Mouse (Mus musculus) cerebral cortex, adult 2 months (tissue): ENCODE results near the gene Gm49380.

Experiments used
- WGBS: fragments of 180-500 bp; shearing (Covaris S2); methylation state at CpG from one replicate; pipeline ENCODE4 v1.1.7; 2018; 5-methylcytosine and 5-hydroxymethylcytosine counted together

Gene Gm49380

DNA sequence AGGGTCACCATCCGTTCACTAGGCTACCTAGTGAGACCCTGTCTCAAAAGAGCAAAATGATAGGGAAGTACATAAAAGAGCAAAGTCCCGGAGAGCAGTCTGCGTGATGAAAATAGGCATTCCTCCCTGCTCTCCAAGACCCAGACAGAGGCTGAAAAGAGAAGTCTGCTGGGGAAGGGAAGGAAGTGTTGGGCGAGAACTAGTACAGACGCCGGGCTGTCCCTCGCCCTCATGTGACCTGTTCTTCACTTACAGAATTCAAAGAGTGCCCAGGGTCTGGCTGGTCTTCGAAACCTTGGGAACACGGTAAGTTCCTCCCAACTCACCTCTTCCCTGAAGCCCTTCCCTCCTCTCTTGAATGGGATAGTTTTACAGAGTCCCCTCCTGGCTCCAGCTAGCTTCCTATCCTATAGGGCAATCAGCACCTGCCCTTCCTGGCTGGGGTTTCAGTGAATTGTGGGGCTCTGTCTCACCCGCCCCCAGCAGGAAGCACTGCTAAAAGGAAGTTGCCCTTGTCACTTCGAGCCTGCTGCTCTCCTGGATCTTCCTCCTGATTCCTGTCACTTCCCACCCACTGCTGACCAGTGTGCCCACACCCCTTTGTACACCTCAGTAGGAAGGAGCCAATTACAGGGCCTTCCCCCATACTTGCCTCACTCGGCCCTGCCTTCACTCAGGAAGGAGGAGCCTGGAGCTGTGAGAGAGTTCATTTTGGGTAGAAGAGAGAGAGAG, 24.3 kb downstream of the Gm49380 start:
- WGBS: 39% methylated on average over 12 of the region's 12 CpGs

DNA sequence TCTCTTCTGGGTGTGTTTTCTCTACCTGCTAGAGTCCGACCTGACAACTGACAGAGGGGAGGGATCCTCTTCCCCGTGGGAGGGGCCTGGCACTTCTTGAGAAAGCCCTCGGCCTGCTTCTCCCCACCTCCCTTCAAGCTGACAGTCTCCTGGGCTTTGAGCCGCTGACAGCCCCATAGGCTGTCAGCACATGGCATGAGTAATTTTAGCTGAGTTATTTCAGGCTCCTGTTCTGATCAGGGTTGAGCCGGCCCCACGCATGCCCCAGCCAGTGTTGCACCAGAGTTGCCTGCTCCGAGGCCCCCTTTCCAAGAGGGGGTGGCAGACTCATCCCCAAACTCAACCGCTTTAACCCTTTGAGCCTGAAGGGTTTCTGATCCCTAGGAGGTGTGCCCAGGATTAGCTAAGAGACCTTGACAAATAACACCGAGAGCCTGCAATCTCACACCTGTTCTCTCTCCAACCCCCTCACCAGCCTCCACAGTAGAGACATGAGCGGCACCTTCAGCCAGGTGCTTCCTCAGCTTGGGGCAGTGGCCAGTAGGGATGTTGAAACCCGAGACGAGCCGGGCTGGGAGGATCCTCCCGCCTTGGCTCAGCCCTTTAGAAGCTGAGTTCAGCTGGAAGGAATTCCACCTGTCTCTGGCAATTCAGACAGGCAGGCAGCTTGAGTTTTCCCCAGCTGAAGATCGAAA, 25.4 kb downstream of the Gm49380 start:
- WGBS: 18% methylated on average over 15 of the region's 15 CpGs

DNA sequence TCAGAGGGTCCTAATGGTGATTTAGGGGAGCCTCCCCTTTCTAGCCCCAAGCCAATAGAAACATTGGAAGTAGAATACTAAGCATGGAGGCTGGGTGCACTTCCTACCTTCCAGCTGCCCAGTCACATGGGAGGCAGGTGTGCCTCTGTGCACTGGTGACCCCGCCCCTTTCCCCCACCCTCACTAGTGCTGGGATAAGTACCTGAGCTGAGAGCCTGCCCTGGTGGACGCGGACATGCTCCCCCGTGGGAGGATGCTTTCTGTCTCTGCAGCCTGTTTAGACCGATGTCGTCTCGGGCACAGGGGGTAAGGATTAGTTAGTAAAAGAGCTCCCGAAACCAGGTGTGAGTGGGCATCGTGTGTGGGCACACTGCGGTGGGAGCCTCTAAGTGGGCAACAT, 26.3 kb downstream of the Gm49380 start:
- 29% methylated on average over 10 of the region's 10 CpGs for WGBS

DNA sequence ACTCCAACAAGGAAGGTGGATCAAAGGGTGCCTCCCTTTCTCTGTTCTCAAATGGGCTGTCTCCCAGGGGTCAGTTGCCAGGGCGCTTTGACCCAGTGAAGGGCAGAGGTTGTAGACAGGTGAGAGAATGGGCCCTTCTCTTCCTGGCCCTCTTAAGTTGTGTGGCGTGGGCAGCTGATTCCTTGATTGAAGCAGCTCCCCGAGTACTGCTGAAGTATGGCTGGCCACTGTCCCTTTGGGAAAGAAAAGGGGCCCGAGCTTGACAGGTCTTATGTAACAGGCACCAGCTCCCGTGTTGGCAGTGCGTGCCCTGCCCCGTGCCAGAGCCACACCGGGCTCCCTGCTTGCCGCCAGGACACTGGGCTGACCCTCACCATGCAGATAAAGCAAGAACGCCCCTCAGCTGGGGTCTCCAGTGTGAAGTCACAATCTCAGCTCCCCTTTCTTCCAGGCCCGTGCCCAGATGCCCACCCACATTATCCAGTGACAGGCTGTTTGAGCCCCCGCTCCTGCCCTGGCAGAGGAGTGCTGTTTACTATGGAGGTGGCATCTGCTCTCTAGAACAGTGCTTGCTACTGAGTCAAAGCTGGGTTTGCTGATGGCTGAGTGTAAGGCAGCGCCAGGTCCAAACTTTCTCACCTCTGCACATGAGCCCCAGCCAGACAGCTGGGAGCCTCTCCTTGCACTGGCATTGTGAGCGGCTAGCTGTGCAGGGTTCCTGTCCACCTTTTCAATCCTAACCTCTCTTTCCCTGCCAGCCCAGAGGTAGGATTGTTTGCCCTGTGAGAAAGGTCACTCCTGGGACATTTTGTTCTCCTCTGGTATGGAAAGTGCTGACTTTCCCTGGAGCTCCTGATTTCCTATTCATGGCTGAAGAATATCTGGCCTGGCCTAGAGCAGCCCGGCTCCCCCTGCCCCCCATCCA, 27.3 kb downstream of the Gm49380 start:
- 24% methylated on average over 15 of the region's 15 CpGs for WGBS

DNA sequence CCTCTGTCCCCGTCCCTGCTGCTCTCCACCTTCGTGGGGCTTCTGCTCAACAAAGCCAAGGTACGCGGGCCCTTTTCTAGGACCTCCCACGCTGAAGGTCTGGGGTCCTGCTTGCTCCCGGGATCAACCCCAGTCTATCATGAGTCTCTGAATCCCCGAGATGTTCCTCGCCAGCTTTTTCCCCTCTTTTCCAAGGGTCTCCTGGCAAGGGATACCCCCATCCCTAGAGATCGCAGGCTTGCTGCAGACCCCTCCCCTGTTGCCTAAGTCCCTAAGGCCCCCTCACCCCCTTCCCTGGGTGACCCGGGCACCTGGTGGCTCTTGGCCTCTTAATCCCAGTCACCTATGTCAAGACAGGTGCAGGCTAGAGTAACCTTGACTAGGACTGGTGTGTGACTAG, 28.0 kb downstream of the Gm49380 start:
- WGBS: 4% methylated on average over 10 of the region's 10 CpGs

DNA sequence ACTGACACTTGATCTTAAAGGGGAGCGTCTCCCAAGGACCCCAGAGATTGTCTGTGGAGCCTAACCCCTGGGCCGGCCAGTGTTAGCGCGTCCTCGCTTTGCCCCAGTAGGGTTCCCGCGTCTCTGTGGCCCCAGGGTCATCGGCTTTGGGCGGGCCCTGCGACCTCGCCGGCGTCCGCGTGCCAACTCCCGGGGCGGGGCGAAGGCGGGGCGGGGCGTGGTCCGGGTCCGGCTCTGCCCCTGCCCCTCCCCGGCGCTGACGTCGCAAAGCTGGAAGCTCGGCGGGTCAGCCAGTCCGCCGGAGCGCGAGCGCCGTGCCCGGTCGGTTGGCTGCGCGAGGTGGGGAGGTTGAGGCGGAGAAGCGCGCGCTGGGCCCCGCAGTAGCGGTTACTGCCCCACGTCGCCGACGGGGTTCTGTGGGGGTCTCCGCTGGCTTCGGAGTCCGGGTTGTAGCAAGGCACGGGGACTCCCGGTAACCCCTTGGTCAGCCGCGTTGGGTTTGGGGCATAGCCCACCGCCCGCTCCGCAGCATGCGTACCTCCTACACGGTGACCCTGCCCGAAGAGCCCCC, 28.6 kb downstream of the Gm49380 start:
- WGBS: under 1% methylated on average over 62 of the region's 62 CpGs

DNA sequence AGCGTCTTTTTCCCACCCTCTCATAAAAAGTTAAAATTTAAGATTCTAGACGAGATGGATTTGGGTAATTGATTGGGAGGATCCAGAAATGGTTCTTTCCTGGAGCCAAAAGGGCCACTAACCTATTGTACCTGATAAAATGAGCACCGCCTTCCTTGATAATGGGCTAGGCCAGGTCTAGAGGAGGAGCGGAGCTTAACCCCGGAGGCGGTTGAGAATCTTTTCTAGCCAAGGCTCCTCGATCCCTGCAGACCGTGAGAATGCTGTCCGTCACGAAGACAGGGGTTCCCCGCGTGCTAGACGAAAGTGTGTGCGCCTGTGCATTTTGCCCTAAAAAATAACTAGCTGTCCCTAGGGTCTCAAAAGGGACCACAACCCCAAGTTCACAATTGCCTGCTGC, 29.1 kb downstream of the Gm49380 start:
- WGBS: 12% methylated on average over 14 of the region's 14 CpGs

DNA sequence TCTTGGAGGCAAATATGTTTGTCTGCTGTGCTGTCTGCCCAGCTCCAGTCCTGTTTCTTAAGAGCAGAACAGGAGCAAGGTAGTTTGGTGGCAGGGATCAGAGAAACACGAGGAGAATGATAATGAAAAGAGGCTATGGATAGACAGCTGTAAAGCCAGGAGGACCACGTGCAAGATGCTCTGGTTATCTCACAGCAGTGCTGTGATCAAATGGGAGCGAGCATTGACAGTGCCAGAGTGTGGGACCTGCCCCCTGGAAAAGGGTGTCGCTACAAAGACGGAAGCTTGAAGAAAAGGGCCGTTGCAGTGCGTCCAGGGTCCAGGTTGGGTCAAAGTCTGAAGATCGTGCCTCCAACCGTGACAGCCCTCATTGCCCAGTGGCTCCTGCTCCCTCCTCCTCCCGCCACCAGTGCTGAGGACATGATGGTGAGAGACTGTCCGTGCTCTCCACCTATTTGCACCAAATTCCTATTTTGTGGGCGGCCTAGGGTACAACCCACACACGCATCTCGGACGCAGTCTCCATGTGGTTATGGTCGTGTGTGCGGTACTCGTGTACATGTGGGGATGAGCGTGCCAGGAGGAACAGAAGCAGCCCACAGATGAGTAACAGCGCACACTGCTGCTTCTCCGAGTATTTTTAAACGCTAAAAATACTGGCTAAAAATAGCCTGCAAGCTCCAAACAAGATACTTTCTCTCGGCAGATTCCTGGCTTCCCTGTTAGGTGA, 29.7 kb downstream of the Gm49380 start:
- 23% methylated on average over 23 of the region's 23 CpGs for WGBS

DNA sequence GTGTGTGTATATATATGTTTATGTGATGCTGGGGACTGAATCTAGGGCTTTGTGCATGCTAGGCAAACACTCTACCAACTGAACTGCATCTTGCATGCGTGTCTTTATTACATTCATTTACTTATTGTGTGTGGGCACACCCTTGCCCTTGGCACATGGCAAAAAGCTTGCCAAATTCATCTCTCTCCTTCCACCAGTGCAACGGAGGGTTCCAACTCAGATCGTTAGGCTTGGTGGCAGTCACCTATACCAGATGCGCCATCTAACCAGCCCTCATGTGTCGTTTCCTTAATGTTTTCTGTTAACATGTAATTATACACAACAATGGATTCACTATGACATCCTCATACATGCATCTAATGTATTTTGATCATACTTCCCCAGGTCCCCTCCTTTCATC, 31.0 kb downstream of the Gm49380 start:
- WGBS: 68% methylated on average over 5 of the region's 5 CpGs

DNA sequence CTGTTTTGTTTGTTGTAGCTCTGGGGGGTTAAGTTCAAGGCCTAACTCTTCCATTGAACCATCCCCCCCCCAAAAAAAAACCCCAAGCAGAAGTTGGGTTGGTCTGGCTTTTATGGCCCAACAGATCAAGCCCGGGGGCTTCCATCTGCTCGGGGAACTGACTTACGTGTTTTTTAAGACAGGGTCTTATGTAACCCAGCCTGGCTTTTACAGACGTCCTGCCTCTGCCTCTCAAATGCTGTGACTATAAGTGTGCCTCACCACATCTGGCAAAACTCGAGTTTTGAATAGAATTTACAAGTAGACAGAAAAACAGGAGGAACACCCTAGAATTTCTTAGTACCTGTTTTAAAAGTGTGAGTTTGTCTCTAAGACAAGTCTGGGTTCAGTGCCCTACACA, 31.7 kb downstream of the Gm49380 start:
- 43% methylated on average over 5 of the region's 5 CpGs for WGBS

DNA sequence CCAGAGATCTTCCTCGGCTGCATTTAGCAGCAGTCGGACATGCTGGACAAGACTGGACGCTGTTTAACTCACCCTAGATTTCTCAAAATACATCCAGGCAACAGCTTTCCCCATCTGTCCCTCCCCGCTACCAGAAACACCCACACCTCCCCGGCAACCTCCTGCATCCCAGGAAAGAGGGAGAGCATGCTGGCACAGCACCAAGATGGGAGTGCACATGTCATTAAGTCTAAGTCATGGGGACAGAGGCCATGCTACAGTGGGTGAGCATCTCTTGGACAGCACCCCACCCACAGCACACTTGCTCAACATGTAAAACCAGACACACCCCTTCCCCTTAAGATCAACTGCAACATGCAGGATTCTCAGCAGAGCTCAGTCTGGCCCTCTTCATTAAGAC, 32.3 kb downstream of the Gm49380 start:
- 46% methylated on average over 5 of the region's 5 CpGs for WGBS

DNA sequence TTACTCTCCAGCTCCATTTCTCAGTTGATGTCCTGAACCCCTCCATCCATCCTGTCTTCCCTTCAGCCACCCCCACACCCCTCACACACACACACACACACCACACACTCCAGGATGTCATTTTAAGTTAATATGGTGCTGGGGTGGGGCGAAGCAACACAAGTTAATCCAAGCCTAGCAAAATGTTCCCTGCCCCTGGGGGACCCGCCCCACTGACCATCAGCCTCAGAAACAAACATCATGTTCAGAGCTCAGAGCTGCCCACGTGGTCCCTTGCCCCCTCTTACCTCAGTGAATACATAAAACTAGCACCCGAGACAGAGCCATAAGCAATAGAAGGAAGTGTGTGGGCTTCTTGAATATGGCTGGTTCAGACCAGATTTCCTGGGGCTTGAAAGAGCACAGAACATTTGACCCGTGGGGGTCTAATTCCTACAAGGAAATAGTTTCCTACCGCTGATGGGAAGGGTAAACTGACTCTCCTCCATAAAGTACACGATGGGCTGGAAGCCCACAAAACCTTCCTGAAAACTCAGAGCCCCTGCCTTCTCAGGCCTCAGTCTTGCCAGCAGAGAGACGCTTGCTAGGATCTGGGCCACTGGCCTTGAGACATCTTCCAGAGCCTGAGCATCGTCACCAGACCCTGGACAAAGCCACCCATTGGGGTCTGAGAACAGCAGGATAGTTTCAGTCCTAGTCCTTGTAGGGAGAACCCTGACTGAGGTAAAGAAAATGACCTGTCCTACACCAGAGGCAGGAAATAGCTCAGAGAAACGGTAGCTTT, 33.1 kb downstream of the Gm49380 start:
- WGBS: 59% methylated on average over 10 of the region's 10 CpGs

DNA sequence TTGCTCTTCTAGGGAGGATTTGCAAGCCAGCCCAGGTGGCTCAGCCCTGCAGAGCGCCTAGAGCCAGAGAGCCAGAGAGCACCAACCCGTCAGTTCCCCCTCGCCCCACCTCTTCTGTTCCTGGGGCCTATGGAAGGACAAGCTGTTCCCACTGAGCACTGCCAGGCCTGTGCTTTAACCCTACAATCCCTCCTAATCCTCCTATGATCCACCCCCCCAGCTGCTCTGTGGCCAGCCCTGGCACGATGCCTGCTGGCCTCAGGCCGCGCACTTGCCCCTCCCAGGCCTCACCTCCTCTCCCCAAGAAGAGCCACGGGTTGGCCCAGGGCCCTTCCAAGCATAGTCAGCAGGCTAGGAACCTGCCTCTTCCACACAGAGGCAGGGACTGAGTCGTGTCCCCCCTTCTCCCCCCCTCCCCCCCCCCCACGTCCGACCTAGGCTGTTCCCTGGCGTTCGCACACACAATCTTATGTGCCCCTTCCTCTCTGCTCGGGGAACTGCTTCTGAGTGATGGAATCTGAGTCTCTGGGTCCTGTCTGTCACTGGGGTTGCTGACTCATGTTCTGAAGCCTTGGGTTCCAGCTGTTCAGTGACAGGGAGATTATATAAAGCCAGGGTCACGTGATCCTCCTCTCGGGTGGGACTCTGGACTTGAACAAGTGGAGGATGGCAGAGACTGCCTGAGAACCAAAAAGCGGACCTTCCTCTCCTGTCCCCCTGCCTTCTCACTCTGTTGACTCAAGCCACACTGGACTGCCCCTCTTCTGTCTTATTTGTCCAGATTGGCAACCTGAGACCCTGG, 34.1 kb downstream of the Gm49380 start:
- 23% methylated on average over 16 of the region's 16 CpGs for WGBS

DNA sequence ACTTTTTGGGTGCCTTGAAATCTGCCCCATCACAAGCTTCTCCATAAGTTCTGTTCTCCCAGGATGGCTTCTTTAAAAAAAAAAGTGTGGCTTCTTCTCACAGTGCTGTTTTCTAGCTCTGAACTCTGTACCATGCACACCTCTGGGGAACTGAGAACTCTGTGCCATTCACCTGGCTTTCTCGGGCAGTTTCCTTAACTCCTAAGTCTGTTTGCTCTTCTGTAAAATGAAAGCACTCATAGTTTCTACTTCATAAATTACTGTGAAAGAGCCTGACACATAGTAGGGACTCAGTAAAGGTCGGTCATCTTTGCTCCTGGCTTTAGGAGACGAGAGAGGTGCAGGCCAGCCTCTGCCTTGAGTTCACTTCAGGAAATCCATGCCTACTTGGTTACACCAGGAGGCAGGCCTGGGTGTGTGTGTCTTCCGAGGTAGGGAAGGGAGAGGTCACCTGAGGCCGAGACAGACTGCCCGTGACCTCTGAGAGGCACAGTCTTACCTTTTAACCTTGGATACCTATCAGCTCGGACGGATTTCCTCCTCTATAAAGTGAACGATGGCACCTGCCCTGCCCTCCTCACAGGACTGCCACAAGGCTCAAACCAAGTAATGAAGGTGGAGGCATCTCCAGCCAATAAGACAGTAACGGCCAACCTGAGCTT, 35.0 kb downstream of the Gm49380 start:
- 79% methylated on average over 10 of the region's 10 CpGs for WGBS

DNA sequence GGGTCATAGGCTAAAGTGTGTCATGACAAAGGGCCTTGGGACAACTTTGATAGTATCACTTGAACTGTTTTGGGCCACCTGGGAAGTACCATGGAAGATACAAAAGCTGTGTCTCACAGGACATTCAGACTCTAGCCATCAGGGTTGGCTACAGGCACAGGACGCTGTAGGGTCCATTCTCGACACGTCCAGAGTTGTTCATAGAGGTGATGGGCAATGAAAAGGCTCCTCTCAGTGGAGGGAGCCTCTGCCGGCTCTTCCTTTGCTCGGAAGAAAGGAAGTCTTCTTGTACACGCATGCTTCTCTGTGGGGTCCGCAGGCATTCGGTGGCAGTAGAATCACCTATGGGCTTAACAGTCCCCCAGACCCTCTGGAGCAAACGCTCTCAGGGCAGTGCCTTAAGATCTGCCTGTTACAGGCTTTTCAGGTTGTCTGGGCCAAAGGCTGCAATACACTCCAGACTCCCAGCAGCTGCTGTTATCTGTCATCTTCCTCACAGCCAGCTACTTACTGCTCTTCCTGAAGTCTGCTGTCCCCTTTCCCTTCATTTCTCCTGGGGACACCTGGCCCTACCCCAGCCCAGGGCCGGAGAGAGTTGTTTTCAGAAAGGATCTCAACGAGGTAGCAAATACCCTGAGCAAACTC, 35.9 kb downstream of the Gm49380 start:
- WGBS: 83% methylated on average over 11 of the region's 11 CpGs

DNA sequence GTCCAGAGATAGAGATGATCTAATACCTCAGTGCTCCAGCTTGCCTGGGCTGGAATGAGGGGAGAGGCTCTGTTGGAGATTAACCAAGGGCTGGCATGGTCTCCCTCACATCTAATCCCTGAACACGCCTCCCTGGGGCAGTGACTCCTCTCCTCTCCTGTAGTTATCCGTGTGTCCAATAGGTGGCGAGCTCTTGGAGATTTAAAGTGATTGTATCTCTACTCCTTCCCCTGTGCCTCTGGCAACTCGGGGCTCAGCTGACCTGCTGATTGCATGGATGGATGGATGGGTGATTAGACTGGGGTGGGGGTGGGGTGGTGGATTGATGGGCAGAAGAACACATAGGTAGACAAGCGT, 36.6 kb downstream of the Gm49380 start:
- WGBS: 19% methylated on average over 5 of the region's 5 CpGs

DNA sequence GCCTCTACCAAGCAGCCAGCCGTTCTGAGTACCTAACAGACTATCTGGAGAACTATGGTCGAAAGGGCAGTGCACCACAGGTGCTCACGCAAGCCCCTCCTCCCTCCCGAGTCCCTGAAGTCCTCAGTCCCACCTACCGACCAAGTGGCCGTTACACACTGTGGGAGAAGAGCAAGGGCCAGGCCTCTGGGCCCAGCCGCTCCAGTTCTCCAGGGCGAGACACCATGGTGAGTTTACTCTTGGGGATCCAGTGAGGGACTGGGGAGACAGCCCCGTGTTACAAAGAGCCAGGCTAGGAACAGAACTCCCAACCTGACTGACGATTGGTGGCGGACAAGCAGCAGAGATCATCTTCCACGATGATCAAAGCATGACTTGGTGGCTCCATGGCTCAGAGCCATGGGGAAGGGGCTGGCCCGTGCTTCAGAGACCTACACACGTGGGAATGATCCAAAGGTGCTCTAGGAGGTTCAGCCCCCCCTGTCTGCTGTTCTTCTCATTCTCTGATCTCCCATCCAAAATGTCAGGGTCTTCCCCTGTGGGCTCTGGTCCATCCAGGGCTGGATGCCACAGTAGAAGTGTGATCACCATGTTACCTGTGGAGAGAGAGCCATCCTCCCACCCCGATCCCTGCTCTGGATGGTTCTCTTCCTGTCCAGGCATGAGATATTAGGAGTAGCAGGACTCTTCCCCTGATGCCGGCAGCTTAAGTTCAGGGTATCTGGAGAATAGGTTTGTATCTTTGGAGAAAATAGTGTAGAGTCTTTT, 37.1 kb downstream of the Gm49380 start:
- WGBS: 76% methylated on average over 16 of the region's 16 CpGs
